ENCODE assay signal across 15 mouse cellular contexts in the genomic region with DNA sequence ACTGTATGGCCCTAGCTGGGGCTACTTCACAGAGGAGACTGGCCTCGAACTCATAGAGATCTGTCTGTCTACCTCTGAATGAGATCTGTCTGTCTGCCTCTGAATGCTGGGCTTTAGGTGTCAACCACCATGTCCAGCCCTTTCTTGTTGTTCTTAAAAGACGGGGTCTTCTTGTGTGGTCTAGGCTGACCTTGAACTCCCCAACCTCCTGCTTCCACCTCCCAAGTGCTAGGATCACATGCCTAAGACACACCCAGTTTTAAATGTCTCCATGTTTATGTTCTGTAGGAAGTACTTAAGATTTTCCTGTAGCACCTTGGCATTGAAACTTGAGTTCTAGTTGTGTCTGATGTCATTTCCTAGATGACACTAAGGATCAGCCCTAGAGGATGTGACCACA. TPM values are rescaled to one million over a fixed set of nuclear protein-coding genes. Genes with fewer than 3 reads are reported as not detected.
DNase-seq lines count a peak whose midpoint lies in the region; ATAC-seq lines count a peak whose summit lies in the region.
"Had no signal": no experiment of that assay in that cellular context is flagged by ENCODE, and none has a peak within 500 bp of the region (broad histone marks: within the 10 kb centered on the region; RNA-seq: fewer than 3 reads in every experiment).

No protein-coding gene starts in this region.

- DNase-seq in neural tube, embryonic 11.5 days (ENCODE audit: low spot score), result peak; percentile 7
- DNase-seq in neural tube, embryonic 10.5 days (ENCODE audit: extremely low spot score, low spot score), result no peak
- DNase-seq in hindbrain, embryonic 11.5 days (ENCODE audit: low spot score), result no peak
- DNase-seq in midbrain, embryonic 14.5 days, result no peak
- DNase-seq in spleen, postnatal 4 days (ENCODE audit: low spot score in 2 of 2), result no peak
- DNase-seq in testis, postnatal 10 days (ENCODE audit: low spot score), result no peak
- no peak for DNase-seq in natural killer cell, adult 2 months (ENCODE audit: low spot score in 2 of 2)
- no peak for DNase-seq in ovary, postnatal 14 days (ENCODE audit: low spot score)
- DNase-seq: heart, adult 11 months; kidney, postnatal 14 days; lung, postnatal 10 days had no signal

- peaks cover 30% of the 10 kb centered on the region for H3K4me1 ChIP-seq in neural tube, embryonic 11.5 days (ENCODE audit: control insufficient read depth, insufficient read depth, low read length)
- peaks cover 19% of the 10 kb centered on the region for H3K4me1 ChIP-seq in hindbrain, embryonic 11.5 days (replicated peaks; ENCODE audit: control insufficient read depth, insufficient read depth, low read length)
- H3K4me1 ChIP-seq in midbrain, embryonic 14.5 days (ENCODE audit: control insufficient read depth, insufficient read depth, low read length), result peaks cover 45% of the 10 kb centered on the region

- peak overlapping the region; percentile 98 for H3K27ac ChIP-seq in neural tube, embryonic 11.5 days (ENCODE audit: low read depth, low read length)
- peak overlapping the region; percentile 92 for H3K27ac ChIP-seq in hindbrain, embryonic 11.5 days (ENCODE audit: low read depth, low read length)
- H3K27ac ChIP-seq in midbrain, embryonic 14.5 days (replicated peaks; ENCODE audit: low read depth, low read length), result peak overlapping the region; percentile 93
- H3K27ac ChIP-seq: liver, embryonic 12.5 days had no signal

- H3K27me3 ChIP-seq in neural tube, embryonic 11.5 days (ENCODE audit: control insufficient read depth, insufficient read depth, low read length), result no peaks in the 10 kb centered on the region
- no peaks in the 10 kb centered on the region; the same call in 1 of the 2 replicates for H3K27me3 ChIP-seq in hindbrain, embryonic 11.5 days (ENCODE audit: control insufficient read depth, insufficient read depth, low read length)
- H3K27me3 ChIP-seq in midbrain, embryonic 14.5 days (ENCODE audit: control insufficient read depth, insufficient read depth, low read length), result no peaks in the 10 kb centered on the region

- H3K4me3 ChIP-seq in neural tube, embryonic 11.5 days (ENCODE audit: low read depth, low read length), result no peak overlapping the region
- H3K4me3 ChIP-seq in hindbrain, embryonic 11.5 days (ENCODE audit: low read depth, low read length), result no peak overlapping the region
- no peak overlapping the region for H3K4me3 ChIP-seq in midbrain, embryonic 14.5 days (replicated peaks; ENCODE audit: low read depth, low read length)
- H3K4me3 ChIP-seq: embryonic facial prominence, embryonic 13.5 days; intestine, embryonic 15.5 days; liver, embryonic 12.5 days had no signal

- H3K9ac ChIP-seq in neural tube, embryonic 11.5 days (ENCODE audit: low read length), result no peak overlapping the region
- no peak overlapping the region for H3K9ac ChIP-seq in hindbrain, embryonic 11.5 days (ENCODE audit: low read depth, low read length)
- no peak overlapping the region for H3K9ac ChIP-seq in midbrain, embryonic 14.5 days (replicated peaks; ENCODE audit: low read length)
- H3K9ac ChIP-seq: intestine, embryonic 15.5 days; liver, embryonic 12.5 days had no signal

- H3K36me3 ChIP-seq in neural tube, embryonic 11.5 days (ENCODE audit: control insufficient read depth, insufficient read depth, low read length), result no peaks in the 10 kb centered on the region
- no peaks in the 10 kb centered on the region for H3K36me3 ChIP-seq in hindbrain, embryonic 11.5 days (ENCODE audit: control insufficient read depth, insufficient read depth, low read length)
- H3K36me3 ChIP-seq in midbrain, embryonic 14.5 days (ENCODE audit: control insufficient read depth, insufficient read depth, low read length), result 0 out of 2 replicates have a peak, but pooled peaks cover 4% of the 10 kb centered on the region
- H3K36me3 ChIP-seq: embryonic facial prominence, embryonic 13.5 days; intestine, embryonic 15.5 days; liver, embryonic 12.5 days had no signal

- H3K9me3 ChIP-seq in neural tube, embryonic 11.5 days (ENCODE audit: control insufficient read depth, low read length), result no peaks in the 10 kb centered on the region
- H3K9me3 ChIP-seq in hindbrain, embryonic 11.5 days (ENCODE audit: control insufficient read depth, low read length), result no peaks in the 10 kb centered on the region
- no peaks in the 10 kb centered on the region for H3K9me3 ChIP-seq in midbrain, embryonic 14.5 days (ENCODE audit: control insufficient read depth, low read length)
- H3K9me3 ChIP-seq: embryonic facial prominence, embryonic 13.5 days; intestine, embryonic 15.5 days; liver, embryonic 12.5 days had no signal

- 77% methylated on average over 2 of the region's 2 CpGs for WGBS in neural tube, embryonic 11.5 days
- 68% methylated on average over 2 of the region's 2 CpGs for WGBS in hindbrain, embryonic 11.5 days
- 68% methylated on average over 2 of the region's 2 CpGs for WGBS in midbrain, embryonic 14.5 days

- ATAC-seq in neural tube, embryonic 11.5 days (ENCODE audit: insufficient read depth, low FRiP score, low TSS enrichment), result no peak
- no peak for ATAC-seq in hindbrain, embryonic 11.5 days (ENCODE audit: low FRiP score)
- no peak for ATAC-seq in midbrain, embryonic 14.5 days (ENCODE audit: low FRiP score, low TSS enrichment)
- ATAC-seq: activated CD4-positive, CD25-positive, alpha-beta regulatory T cell, adult 4 months; intestine, embryonic 15.5 days; liver, embryonic 12.5 days had no signal

- H3K4me2 ChIP-seq in neural tube, embryonic 11.5 days (ENCODE audit: low read depth), result no peak overlapping the region
- peak overlapping the region; percentile 34; the same call in 1 of the 2 replicates for H3K4me2 ChIP-seq in hindbrain, embryonic 11.5 days (replicated peaks; ENCODE audit: low read depth, low read length)
- H3K4me2 ChIP-seq in midbrain, embryonic 14.5 days (ENCODE audit: low read length), result 0 out of 2 replicates have a peak overlapping the region, but pooled peaks have one; percentile 45
- H3K4me2 ChIP-seq: liver, embryonic 12.5 days had no signal

RNA-seq across cellular contexts. Expression of gene Cspg5, which starts 5.3 kb away (rescaled TPM):
- 19.6 and 21.3 TPM in 2 replicates for polyA plus RNA-seq in neural tube, embryonic 11.5 days (2014; fragmentation: Nextera tagmentation; extraction: Ambion mirVana)
- polyA plus RNA-seq in hindbrain, embryonic 11.5 days (2014; fragmentation: Nextera tagmentation; extraction: Ambion mirVana), result 12.6 and 15.0 TPM in 2 replicates
- polyA plus RNA-seq in midbrain, embryonic 14.5 days (2014; fragmentation: Nextera tagmentation; extraction: Ambion mirVana), result 105 and 178 TPM in 2 replicates

RNA-seq across cellular contexts. Expression of gene Elp6, which starts 56.1 kb away (rescaled TPM):
- 39.0 and 43.2 TPM in 2 replicates for polyA plus RNA-seq in neural tube, embryonic 11.5 days (2014; fragmentation: Nextera tagmentation; extraction: Ambion mirVana)
- 35.1 and 41.9 TPM in 2 replicates for polyA plus RNA-seq in hindbrain, embryonic 11.5 days (2014; fragmentation: Nextera tagmentation; extraction: Ambion mirVana)
- polyA plus RNA-seq in midbrain, embryonic 14.5 days (2014; fragmentation: Nextera tagmentation; extraction: Ambion mirVana), result 43.4 and 43.5 TPM in 2 replicates
